Mouse (Mus musculus) thymus, adult 2 months (tissue): Measurements from ENCODE around the gene Sdc3. TPM values are rescaled to one million over a fixed set of nuclear protein-coding genes. Genes with fewer than 3 reads are reported as not detected.

Source experiments
- DNase-seq: peaks from one replicate; pipeline ENCODE4 v3.0.0; 2021
- H3K27ac ChIP-seq: fragments of 200-500 bp; 2 replicates; pipeline ENCODE4 v1.5.1; 2012; ENCODE audit warnings: low read length, control low read depth; ENCODE audit not compliant: control insufficient read depth, insufficient read depth
- H3K27me3 ChIP-seq: fragments of 200-500 bp; 2 replicates; pipeline ENCODE4 v1.6.1; 2012; ENCODE audit warnings: mild to moderate bottlenecking, low read length, moderate library complexity, mixed read lengths; ENCODE audit not compliant: control insufficient read depth, insufficient read depth
- H3K36me3 ChIP-seq: fragments of 200-500 bp; 2 replicates; pipeline ENCODE4 v1.6.1; 2012; ENCODE audit warnings: mild to moderate bottlenecking, low read length, moderate library complexity; ENCODE audit not compliant: control insufficient read depth, insufficient read depth
- H3K4me1 ChIP-seq: fragments of 200-500 bp; replicated peaks from 2 replicates; pipeline ENCODE4 v1.6.1; 2012; ENCODE audit warnings: low read length; ENCODE audit not compliant: control insufficient read depth, insufficient read depth
- H3K4me3 ChIP-seq: fragments of 200-500 bp; 2 replicates; pipeline ENCODE4 v1.5.1; 2012; ENCODE audit warnings: mild to moderate bottlenecking, low read length, control low read depth, moderate library complexity; ENCODE audit not compliant: control insufficient read depth, insufficient read depth
- CTCF ChIP-seq: fragments of 200-500 bp; IDR thresholded peaks from 2 replicates; pipeline ENCODE4 v1.5.1; 2012; ENCODE audit warnings: mild to moderate bottlenecking, control low read depth, low read length, moderate library complexity, borderline replicate concordance; ENCODE audit not compliant: control insufficient read depth, poor library complexity, insufficient read depth; ENCODE audit errors: extremely low read depth
- POLR2A ChIP-seq: fragments of 200-500 bp; IDR thresholded peaks from 2 replicates; pipeline ENCODE4 v1.6.1; 2012; ENCODE audit warnings: mild to moderate bottlenecking, low read length, control low read depth, moderate library complexity; ENCODE audit not compliant: control insufficient read depth, poor library complexity, insufficient read depth; ENCODE audit errors: extremely low read depth
- WGBS: fragments of 180-500 bp; shearing (Covaris S2); methylation state at CpG from one replicate; pipeline ENCODE4 v1.1.7; 2018; 5-methylcytosine and 5-hydroxymethylcytosine counted together
- polyA plus RNA-seq: library from polyadenylated mRNA; depleted of rRNA; stranded (reverse); fragments of >200 nt; gene quantifications from 2 replicates; pipeline ENCODE4 v1.2.3, GENCODE M21; 2012

Sdc3 gene
- polyA plus RNA-seq, 1 experiment: 97.5 TPM

DNA sequence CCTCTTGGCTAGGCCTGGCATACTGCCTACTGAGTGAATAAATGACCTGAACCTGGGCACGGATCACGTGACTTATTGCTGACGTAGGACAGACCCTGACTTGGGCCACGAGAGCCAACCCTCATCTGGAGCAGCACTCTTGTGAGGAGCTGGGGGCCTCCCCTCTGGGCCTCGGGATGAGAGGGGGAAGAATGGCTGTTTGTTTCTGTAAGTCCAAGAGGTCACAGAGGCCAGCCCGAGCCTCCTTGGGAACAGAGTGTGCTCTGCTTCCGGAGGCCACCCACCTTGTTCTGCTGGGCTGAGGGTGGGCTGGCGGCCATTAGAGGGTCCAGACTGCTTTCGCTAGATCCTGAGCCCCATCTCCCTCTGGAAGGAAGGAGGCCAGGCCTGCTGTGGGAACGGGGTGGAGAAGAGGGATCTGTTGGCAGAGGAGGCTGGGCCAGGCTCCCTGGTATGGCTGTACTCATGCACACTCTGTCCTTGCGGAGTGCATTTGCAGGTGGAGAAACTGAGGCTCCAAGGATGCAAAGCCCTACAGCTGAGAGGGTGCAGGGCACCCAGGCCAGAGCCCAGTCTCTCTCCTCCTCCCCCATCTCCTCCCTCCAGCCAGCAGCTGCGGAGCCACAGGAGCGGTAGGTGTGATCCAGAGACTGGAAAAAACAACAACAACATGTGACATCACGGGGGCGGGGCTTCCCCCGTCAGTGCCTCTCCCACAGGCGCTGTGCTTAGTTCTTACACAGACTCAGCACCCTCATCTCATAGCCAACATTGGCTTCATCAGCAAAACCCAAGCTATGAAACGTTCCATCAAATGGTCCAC is 36.7 kb downstream of the Sdc3 start:
- no peak overlapping the region for H3K4me3 ChIP-seq
- no peaks in the 10 kb centered on the region for H3K36me3 ChIP-seq
- no peaks in the 10 kb centered on the region for H3K27me3 ChIP-seq
- no peak for TF ChIP-seq POLR2A
- no peak for TF ChIP-seq CTCF
- WGBS: 59% methylated on average over 18 of the region's 18 CpGs
- DNase-seq: no peak
- H3K27ac ChIP-seq: no peak overlapping the region
- no peaks in the 10 kb centered on the region for H3K4me1 ChIP-seq

DNA sequence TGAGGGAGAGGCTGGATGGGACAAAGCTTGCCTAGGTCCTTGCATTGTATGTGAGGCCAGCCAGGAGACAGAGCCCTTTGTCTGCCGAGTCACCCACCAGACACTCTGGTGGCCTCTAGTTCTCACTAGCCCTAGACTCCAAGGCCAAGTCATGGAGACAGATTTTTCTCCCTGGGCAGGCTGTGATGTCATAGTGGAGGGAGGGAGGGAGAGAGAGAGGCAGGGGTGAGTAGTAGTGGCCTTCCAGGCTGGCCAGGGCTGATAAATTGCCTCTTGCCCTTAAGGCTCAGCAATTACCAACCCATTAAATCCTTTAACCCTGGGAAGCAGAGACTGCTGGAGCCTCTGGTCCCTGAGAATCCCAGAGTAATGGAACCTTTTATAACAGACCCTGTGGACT is 41.8 kb downstream of the Sdc3 start:
- no peak for TF ChIP-seq CTCF
- TF ChIP-seq POLR2A: no peak
- DNase-seq: no peak
- no peaks in the 10 kb centered on the region for H3K36me3 ChIP-seq
- no peaks in the 10 kb centered on the region for H3K27me3 ChIP-seq
- WGBS: 64% methylated on average over 1 of the region's 1 CpGs
- no peaks in the 10 kb centered on the region for H3K4me1 ChIP-seq
- H3K27ac ChIP-seq: no peak overlapping the region
- no peak overlapping the region for H3K4me3 ChIP-seq

GRCm38 (mm10) chr4:130835550-130835949 is 43.2 kb downstream of the Sdc3 start:
- no peaks in the 10 kb centered on the region for H3K36me3 ChIP-seq
- H3K27me3 ChIP-seq: no peaks in the 10 kb centered on the region
- H3K4me1 ChIP-seq: no peaks in the 10 kb centered on the region
- TF ChIP-seq CTCF: no peak
- TF ChIP-seq POLR2A: no peak
- WGBS: 96% methylated on average over 4 of the region's 4 CpGs
- no peak overlapping the region for H3K4me3 ChIP-seq
- DNase-seq: no peak
- H3K27ac ChIP-seq: no peak overlapping the region

- DNase-seq: no peak
- no peaks in the 10 kb centered on the region for H3K27me3 ChIP-seq
- H3K36me3 ChIP-seq: no peaks in the 10 kb centered on the region
- no peaks in the 10 kb centered on the region for H3K4me1 ChIP-seq
- no peak for TF ChIP-seq CTCF
- H3K27ac ChIP-seq: no peak overlapping the region
- no peak overlapping the region for H3K4me3 ChIP-seq
- WGBS: 39% methylated on average over 20 of the region's 20 CpGs
These were observed 44.1 kb downstream of the Sdc3 start for GRCm38 (mm10) chr4:130836281-130837061.

DNA sequence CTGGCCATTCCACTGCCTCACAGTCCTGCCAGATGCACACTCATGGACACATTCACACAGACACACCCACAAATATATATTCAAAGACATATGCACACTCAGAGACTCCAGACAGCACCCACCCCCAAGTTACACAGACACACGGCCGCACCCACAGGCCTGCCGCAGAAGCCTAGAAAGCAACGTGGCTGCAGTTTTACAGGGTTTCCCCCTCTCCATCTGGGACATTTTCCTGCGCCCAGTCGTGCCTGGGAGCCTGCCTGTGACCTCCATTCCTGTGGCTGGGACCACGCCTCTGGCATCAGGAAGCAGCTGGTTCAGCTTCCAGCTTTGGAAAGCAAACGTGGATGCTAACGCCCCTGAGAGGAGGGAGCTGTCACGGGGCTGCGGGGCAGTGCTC is 46.2 kb downstream of the Sdc3 start:
- no peaks in the 10 kb centered on the region for H3K27me3 ChIP-seq
- no peaks in the 10 kb centered on the region for H3K36me3 ChIP-seq
- H3K4me3 ChIP-seq: no peak overlapping the region
- 49% methylated on average over 11 of the region's 11 CpGs for WGBS
- H3K4me1 ChIP-seq: no peaks in the 10 kb centered on the region
- H3K27ac ChIP-seq: no peak overlapping the region
- no peak for DNase-seq
- TF ChIP-seq POLR2A: no peak
- no peak for TF ChIP-seq CTCF

DNA sequence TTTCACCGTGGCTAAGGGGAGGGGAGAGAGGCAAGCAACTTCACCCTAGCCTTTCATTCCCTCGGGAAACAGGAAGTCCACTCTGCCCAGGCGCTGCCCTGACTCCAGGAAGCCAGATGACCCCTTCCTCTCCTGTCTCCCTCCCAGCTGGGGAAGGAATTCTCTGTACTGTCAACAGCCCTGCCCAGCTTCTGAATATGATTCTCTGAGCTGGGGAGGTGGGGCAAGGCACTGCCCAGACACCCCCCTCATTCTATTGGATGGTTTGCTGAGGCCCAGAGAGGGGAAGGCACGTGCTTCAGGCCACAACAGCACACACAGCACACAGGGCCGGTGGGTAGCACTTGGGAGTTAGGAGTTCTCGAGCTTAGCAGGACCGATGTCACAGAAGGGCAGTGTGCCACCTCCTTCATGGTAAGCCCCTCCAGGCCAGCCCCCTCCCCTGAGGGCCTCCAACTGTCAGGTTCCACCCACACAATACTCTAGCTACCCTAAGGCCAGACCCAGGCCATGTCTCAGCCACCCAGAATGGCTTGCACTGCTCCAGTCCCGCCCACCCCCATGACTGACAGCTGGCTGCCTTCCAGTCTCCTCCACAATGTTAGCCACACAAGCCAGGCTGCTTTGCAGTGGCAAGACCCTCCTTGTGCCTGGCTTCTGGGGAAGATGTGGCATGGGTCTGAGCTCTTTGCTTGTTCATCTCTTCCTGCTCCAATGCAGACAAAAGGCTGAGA is 48.9 kb downstream of the Sdc3 start:
- no peak overlapping the region for H3K27ac ChIP-seq
- no peaks in the 10 kb centered on the region for H3K27me3 ChIP-seq
- no peaks in the 10 kb centered on the region for H3K4me1 ChIP-seq
- 29% methylated on average over 8 of the region's 8 CpGs for WGBS
- no peak overlapping the region for H3K4me3 ChIP-seq
- no peak for DNase-seq
- no peaks in the 10 kb centered on the region for H3K36me3 ChIP-seq
- TF ChIP-seq CTCF (no peak), POLR2A (no peak)
